Mouse (Mus musculus) forebrain, embryonic 14.5 days (tissue): ENCODE results near the gene Wnt3. TPM values are rescaled to one million over a fixed set of nuclear protein-coding genes. Genes with fewer than 3 reads are reported as not detected.
"Not testable (repeated sequence)": the region's sequence is repeated elsewhere in the genome, so short reads cannot be mapped to it uniquely, and the experiment has no call there.

Experiments used
- ATAC-seq: fragments of 200-750 bp; cut with Nextera tagmentation; 2 replicates; pipeline ENCODE4 v1.8.0; 2017; ENCODE audit warnings: mild to moderate bottlenecking, moderate library complexity
- DNase-seq: peaks from one replicate; pipeline ENCODE4 v3.0.0-alpha.2; 2015; ENCODE audit warnings: low spot score
- H3K27ac ChIP-seq: fragments of 300-500 bp; sonication (generic); 2 replicates; pipeline ENCODE4 v1.5.1; 2014; ENCODE audit warnings: low read depth, mild to moderate bottlenecking, control low read depth, low read length, moderate library complexity
- H3K27me3 ChIP-seq: fragments of 300-500 bp; sonication (generic); replicated peaks from 2 replicates; pipeline ENCODE4 v1.6.1; 2014; ENCODE audit warnings: low read length, control low read depth, mixed read lengths; ENCODE audit not compliant: control insufficient read depth, insufficient read depth
- H3K36me3 ChIP-seq: fragments of 300-500 bp; sonication (generic); 2 replicates; pipeline ENCODE4 v1.6.1; 2014; ENCODE audit warnings: low read length, control low read depth; ENCODE audit not compliant: control insufficient read depth, insufficient read depth
- H3K4me1 ChIP-seq: fragments of 300-500 bp; sonication (generic); 2 replicates; pipeline ENCODE4 v1.6.1; 2014; ENCODE audit warnings: antibody characterized with exemption, low read length, control low read depth; ENCODE audit not compliant: control insufficient read depth, insufficient read depth
- H3K4me2 ChIP-seq: fragments of 300-500 bp; sonication (generic); 2 replicates; pipeline ENCODE4 v1.6.1; 2014; ENCODE audit warnings: mild to moderate bottlenecking, control low read depth, low read length
- H3K4me3 ChIP-seq: fragments of 300-500 bp; sonication (generic); 2 replicates; pipeline ENCODE4 v1.5.1; 2014; ENCODE audit warnings: low read depth, low read length, control low read depth
- H3K9ac ChIP-seq: fragments of 300-500 bp; sonication (generic); 2 replicates; pipeline ENCODE4 v1.6.1; 2014; ENCODE audit warnings: mild to moderate bottlenecking, low read length, control low read depth, moderate library complexity
- H3K9me3 ChIP-seq: fragments of 300-500 bp; sonication (generic); replicated peaks from 2 replicates; pipeline ENCODE4 v1.6.1; 2016; ENCODE audit warnings: low read length, control low read depth, mixed read lengths; ENCODE audit not compliant: control insufficient read depth
- WGBS: fragments of 180-500 bp; shearing (Covaris S2); extraction: QIAGEN DNeasy Blood & Tissue Kit; methylation state at CpG from one replicate; pipeline ENCODE4 v1.1.7; 2014; 5-methylcytosine and 5-hydroxymethylcytosine counted together
- polyA plus RNA-seq: library from polyadenylated mRNA; unstranded; fragments of >200 nt; fragmentation: Nextera tagmentation; extraction: Ambion mirVana; gene quantifications from 2 replicates; pipeline ENCODE4 v1.2.1, GENCODE M21; 2014

The Wnt3 gene
- polyA plus RNA-seq, 1 experiment from 2014 or later, result 6.6 TPM

DNA sequence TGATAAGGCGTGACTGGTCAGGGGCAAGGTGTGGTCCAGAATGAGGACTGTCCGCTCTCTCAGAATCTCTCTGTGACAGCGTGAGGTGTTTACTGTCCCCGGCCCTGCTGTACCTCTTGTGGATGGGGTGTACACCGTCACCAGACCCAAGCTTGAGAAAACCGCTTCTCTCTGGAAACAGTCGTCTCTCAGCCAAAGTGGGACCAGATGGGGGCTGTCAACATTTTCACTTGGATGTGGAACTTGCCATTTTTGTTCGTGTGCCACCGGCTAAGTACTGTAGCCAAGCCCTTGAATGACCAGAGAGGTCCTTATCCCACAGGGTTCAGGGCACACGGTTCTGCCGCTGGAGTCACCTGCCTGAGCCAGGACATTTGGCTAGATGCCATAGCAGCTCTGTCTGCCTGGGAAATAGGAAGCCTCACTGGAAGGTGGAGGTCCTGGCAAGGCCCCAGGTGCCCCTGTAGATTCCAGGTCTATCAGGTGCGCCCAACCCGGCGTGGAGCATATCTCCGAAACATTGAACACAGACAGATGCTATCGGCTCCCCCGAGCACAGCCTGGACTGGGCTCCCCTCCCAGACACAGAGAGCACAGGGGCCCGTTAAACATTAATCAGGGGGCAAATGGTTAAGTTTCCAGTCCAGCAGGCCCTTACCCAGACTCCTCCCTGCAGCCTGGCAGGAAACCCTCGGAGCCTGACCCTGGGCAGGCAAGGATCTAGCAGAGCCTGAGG is 38.7 kb upstream of the Wnt3 start:
- ATAC-seq (no peak), DNase-seq (peak; percentile 55)
- no peak overlapping the region for H3K27ac ChIP-seq
- no peak overlapping the region for H3K9ac ChIP-seq
- no peak overlapping the region for H3K4me3 ChIP-seq
- H3K36me3 ChIP-seq, result no peaks in the 10 kb centered on the region
- H3K4me1 ChIP-seq, result 0 out of 2 replicates have a peak, but pooled peaks cover 2% of the 10 kb centered on the region
- H3K27me3 ChIP-seq, result no peaks in the 10 kb centered on the region
- no peaks in the 10 kb centered on the region for H3K9me3 ChIP-seq
- 79% methylated on average over 19 of the region's 19 CpGs for whole genome bisulfite sequencing
- H3K4me2 ChIP-seq, result no peak overlapping the region

DNA sequence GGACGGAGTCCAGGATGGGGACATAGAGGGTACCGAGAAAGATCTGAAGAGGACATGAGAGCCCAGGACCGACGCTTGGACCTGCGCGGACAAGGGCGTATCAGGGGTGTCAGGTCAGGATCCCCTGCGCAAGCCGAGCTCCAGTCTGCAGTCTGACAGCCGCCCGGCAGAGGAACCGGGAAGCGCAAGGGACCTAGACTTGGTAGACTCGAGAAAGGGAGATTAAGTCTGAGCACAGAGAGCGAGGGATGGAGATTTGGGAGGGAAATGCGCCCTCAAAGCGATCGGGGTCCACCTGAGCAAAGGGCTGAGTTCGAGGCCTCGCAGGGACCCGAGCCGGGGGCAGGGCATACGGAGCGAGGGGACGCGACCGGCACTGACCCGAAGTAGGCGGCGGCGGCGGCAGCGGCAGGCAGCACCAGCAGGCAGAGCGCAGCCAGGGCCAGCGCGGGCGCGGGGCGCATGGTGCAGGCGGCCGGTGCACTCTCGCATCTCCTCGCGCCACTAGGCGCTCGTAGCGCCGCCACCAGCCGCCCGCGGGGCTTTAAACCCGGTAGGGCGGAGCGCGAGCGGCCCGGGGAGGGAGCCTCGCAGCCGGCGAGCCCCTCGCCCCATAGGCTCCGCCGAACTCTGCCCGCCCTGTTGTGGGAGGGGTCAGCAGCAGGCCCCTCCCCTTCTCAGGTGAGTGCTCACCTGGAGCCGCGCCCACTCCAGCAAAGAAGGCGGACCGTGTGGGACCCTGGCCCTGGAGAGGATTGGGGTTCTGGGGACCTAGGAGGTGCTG is 24.5 kb upstream of the Wnt3 start, which contains the start of gene Wnt9b:
Wnt9b (minus strand) TSS at position 516 of the 784 bp plus-strand sequence.
- peak within 1 kb of the TSS; percentile 54 for H3K9ac ChIP-seq
- H3K27ac ChIP-seq, result no peak within 1 kb of the TSS
- peak within 1 kb of the TSS; percentile 37 for H3K4me3 ChIP-seq
- peak within 1 kb of the TSS; percentile 63 for H3K4me2 ChIP-seq
- ATAC-seq (0 out of 2 replicates have a peak, but pooled peaks have one; percentile 29), DNase-seq (peak; percentile 29)
- H3K27me3 ChIP-seq, result peaks cover 51% of the 10 kb centered on the region
- WGBS, result 2% methylated on average over 43 of the region's 68 CpGs
- H3K36me3 ChIP-seq, result no peaks in the 10 kb centered on the region
- no peaks in the 10 kb centered on the region for H3K9me3 ChIP-seq
- H3K4me1 ChIP-seq, result no peaks in the 10 kb centered on the region

DNA sequence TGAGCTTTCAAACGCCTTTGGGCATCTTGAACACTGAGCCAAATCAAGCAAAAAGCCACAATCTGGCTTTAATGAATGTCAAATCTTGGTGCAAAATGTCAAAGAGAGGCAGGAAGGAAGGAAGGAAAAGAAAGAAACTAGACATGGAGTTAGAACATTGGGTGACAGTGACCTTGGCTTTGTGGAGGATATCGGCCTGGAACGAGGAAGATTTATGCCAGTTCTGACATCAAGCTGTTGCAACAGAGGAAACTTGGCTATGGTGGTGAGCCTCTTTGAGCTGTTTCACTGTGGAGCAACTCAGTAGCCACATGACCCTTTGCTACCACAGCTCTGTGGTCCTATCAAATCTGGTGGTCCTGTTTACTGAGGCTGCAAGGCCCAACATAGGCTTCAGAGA is 23.3 kb upstream of the Wnt3 start:
- Histone ChIP-seq H3K4me1 (no peaks in the 10 kb centered on the region), H3K9ac (no peak overlapping the region), H3K27me3 (peaks cover 51% of the 10 kb centered on the region), H3K4me2 (no peak overlapping the region), H3K9me3 (no peaks in the 10 kb centered on the region), H3K27ac (no peak overlapping the region), H3K4me3 (no peak overlapping the region), H3K36me3 (no peaks in the 10 kb centered on the region)
- ATAC-seq (no peak), DNase-seq (no peak)
- WGBS, result 66% methylated on average over 3 of the region's 3 CpGs

DNA sequence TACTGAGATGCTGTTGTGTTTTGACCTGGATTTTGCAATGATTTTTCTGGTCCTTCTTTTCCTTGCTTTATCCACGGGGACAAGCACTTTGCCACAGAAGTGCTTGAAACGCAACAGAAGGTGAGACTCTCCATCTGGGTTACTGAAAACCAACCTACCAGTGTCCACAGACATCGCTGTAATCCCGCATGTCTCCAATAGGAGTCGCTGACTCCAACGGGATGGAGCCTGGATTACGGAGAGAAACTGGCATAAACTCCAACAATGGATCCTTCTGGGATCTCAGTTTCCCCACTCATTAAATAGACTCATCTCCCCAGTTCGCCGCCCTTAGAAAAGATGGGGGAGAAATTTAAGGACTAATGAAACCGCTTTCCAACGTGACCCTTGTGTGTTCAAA is 15.9 kb upstream of the Wnt3 start:
- no peak for ATAC-seq
- Histone ChIP-seq H3K27me3 (no peaks in the 10 kb centered on the region), H3K9me3 (no peaks in the 10 kb centered on the region), H3K36me3 (no peaks in the 10 kb centered on the region), H3K9ac (no peak overlapping the region), H3K27ac (no peak overlapping the region), H3K4me2 (no peak overlapping the region), H3K4me3 (no peak overlapping the region), H3K4me1 (no peaks in the 10 kb centered on the region)
- WGBS, result 47% methylated on average over 11 of the region's 11 CpGs
- DNase-seq, result no peak

DNA sequence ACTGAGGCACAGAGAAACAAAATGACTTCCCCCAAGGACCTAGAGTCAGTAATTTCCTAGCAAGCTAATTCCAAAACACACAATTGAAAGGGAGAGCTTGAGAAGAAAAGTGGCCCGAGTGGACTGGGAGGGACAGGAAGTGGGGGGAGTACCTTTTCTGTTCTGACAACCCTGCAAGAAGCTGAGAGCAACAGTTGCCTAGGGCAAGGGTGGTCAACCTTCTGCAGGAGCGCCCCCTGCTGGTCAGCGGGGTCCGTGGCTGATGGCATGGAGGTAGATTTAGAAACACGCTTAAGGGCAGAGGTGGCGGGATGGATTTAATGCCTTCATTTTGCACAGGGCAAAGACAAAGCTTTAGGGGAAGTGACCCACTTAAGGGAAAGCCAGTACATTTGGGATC is 15.2 kb upstream of the Wnt3 start:
- H3K9ac ChIP-seq, result no peak overlapping the region
- H3K27ac ChIP-seq, result no peak overlapping the region
- no peaks in the 10 kb centered on the region for H3K36me3 ChIP-seq
- WGBS, result 11% methylated on average over 6 of the region's 6 CpGs
- no peak overlapping the region for H3K4me3 ChIP-seq
- no peak for ATAC-seq
- H3K4me2 ChIP-seq, result no peak overlapping the region
- DNase-seq, result peak; percentile 56
- H3K4me1 ChIP-seq, result no peaks in the 10 kb centered on the region
- H3K27me3 ChIP-seq, result no peaks in the 10 kb centered on the region
- no peaks in the 10 kb centered on the region for H3K9me3 ChIP-seq

DNA sequence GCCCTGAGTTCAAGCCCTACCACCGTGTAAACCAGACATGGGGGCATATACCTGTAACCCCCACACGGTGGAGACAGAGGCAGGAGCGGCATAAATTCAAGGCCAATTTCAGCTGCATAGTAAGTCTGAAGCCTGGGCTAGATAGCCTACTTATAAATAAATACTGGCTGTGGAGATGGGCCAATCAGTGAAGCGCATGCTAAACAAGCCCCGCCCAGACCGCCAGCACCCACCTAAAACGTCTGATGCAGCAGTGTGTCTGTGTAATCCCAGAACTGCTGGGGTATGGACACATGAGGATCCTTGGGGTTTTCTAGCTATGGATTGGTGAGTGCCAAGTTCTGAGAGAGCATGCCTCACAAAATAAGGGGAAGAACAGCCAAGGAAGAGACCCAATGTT is 13.8 kb upstream of the Wnt3 start:
- no peaks in the 10 kb centered on the region for H3K27me3 ChIP-seq

DNA sequence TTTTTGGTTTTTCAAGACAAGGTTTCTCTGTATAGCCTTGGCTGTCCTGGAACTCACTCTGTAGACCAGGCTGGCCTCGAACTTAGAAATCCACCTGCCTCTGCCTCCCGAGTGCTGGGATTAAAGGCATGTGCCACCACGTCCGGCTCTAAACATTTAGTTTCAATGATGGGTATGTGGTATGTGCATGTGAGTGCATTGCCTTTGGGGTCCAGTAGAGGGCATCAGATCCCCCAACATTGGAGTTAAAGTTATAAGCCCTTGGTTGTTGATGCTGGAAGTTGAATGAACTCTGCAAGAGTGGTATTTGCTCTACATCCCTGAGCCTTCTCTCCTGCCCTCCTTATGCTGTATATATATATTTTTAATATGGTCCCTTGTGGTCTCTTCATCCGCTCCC is 13.1 kb upstream of the Wnt3 start:
- H3K36me3 ChIP-seq, H3K27me3 ChIP-seq, H3K27ac ChIP-seq, ATAC-seq, DNase-seq, H3K4me3 ChIP-seq, H3K4me2 ChIP-seq, H3K9ac ChIP-seq, H3K9me3 ChIP-seq, H3K4me1 ChIP-seq: not testable (repeated sequence)
- 88% methylated on average over 5 of the region's 5 CpGs for WGBS

More for the DNA sequence above, 13.8 kb upstream of the Wnt3 start:
- Histone ChIP-seq H3K4me2 (no peak overlapping the region), H3K4me1 (no peaks in the 10 kb centered on the region), H3K36me3 (no peaks in the 10 kb centered on the region), H3K4me3 (no peak overlapping the region), H3K9ac (no peak overlapping the region), H3K27ac (no peak overlapping the region), H3K9me3 (no peaks in the 10 kb centered on the region)
- DNase-seq, result no peak
- WGBS, result 59% methylated on average over 7 of the region's 7 CpGs
- no peak for ATAC-seq

DNA sequence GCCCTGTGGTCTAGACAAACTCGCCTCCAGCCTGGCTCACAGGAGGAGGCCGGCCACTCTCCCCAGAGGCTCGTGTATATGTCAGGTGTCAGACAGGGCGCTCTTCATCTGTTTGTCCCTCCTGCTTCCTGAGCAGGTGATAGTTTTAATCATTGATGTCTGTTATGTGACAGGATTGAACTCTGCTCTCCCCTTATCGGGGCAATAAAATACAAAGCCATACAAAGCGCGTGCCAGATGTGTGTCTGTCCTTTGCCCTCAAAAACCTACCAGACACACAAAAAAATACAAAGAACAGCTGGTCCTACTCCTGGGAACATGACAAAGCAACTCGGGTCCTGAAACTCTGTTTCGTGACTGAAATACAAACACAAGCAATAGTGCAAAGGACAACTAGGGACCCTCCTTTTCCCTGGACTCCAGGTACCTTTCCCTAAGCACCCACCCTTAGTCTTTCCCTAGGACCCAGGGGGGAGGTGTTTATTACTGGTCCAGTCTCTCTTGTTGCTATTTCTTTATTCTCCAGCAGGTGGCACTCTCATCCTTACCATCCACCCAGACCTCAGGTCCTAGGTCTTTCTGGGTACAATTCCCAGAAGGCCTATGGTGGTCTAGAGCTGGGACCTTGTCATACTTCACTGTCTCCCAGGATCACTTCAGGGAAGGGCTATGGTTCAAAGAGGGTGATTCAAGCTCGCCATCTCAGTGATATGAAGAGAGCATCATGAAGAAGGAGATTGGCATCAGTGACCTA is 10.4 kb upstream of the Wnt3 start:
- H3K9ac ChIP-seq, result no peak overlapping the region
- H3K9me3 ChIP-seq, result no peaks in the 10 kb centered on the region
- ATAC-seq (peak; percentile 60), DNase-seq (peak; percentile 83)
- 34% methylated on average over 10 of the region's 10 CpGs for WGBS
- no peak overlapping the region for H3K4me2 ChIP-seq
- H3K27me3 ChIP-seq, result peaks cover 15% of the 10 kb centered on the region; the same call in 1 of the 2 replicates
- H3K4me1 ChIP-seq, result no peaks in the 10 kb centered on the region; the same call in 1 of the 2 replicates
- H3K4me3 ChIP-seq, result no peak overlapping the region
- H3K36me3 ChIP-seq, result no peaks in the 10 kb centered on the region
- H3K27ac ChIP-seq, result no peak overlapping the region
